Mouse (Mus musculus) frontal cortex, postnatal 36 days (tissue): Measurements from ENCODE around the gene Fsip1.
"Not testable (repeated sequence)": the region's sequence is repeated elsewhere in the genome, so short reads cannot be mapped to it uniquely, and the experiment has no call there.

Source experiments
- DNase-seq, 2 experiments: peaks; one replicate each; pipeline ENCODE4 v3.0.0; 2022; ENCODE audit warnings: low spot score in 2 of 2

Gene Fsip1

DNA sequence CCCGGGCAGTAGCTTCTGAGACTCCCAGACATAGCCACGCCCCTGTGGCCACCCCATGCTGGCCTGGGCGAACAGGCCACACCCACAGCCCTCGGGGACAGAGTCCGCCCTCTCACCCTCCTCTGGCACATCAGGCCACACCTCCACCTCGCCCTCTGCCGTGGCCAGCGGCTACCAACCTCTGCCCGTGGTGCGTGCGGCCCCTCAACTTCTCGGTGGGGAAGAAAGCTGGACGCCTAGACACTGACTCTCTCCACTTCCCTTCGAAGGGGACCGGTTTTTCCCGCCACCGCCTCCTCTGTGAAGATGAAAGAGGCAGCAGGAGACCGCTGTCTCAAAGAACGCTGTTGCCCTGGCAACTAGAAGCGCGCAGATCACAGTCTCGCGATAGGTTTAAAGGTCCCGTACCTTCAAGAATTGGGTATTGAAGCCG, at the start of gene Fsip1:
Gene Fsip1 (minus strand): TSS at position 346 of the 433 bp plus-strand sequence.
- DNase-seq, result peak; percentile 31 to 75

DNA sequence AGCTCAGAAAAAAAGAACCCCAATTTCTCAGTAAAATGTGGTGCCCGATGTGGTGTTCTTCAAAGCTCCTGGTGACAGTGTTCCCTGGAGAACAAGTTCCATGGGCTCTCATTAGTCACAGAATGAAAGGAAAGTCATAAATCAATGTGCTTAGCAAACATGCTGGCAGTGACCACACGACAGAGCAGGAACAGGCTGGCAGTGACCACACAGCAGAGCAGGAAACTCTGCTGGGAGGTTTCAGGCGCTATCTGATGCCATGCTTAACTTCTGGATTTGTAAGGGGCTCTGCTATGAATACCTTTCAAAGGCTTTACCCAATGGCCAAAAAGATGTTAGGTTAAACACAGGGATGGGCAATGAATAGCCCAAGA, 49.7 kb upstream of the Fsip1 start:
- no peak for DNase-seq

DNA sequence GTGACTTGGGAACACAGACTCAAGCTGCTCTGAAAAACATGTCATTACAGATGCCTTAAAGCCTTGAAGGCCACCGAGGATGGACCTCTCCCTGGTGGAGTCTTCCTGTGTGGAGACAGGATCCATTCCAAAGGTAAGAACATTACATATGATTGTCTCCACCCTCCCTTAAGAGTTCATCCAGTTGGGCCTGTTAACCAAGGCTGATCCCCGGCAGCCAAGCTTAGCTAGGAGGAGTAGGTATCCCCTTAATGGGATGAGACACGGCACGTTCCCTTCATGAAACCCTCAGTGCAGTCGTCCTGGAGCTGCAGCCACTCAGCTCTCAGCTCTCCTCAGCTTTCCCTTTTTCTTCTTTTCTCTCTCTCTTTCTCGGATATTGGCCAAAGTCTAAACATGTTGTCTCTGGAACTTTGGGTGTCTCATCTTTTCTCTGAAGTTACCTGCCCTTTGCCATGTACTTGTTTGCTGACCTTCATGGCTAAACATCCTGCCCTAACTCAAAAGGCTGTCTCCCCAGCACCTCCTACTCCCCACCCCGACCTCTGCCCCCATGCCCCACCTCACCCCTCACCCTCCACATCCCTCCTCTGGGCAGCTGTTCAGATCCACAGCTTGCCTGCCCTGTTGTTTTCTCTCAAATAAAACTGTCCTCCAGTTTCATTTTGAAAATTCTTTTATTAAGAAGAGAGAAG, 49.2 kb upstream of the Fsip1 start:
- DNase-seq, result no peak

DNA sequence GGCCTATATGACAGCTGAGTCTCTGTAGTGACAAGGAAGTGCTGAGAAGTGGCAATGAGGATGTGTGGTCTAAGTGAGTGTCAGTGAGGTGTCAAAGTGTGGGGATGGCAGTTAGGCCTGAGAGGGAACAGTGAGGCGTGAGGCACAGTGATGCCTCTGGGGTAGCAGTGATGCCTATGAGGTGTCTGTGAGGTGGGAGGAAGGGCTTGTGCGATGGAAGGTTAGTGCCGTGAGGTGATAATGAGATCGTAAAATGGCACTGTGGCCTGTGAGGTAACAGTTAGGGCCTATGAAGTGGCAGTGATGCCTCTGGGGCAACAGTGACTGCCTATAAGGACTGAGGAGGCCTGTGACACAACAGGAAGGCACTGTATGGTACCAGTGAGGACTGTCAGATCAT, 46.7 kb upstream of the Fsip1 start:
- DNase-seq, result no peak

- DNase-seq, result no peak
Observed at GRCm38 (mm10) chr2:118301656-118302055, 44.9 kb upstream of the Fsip1 start.

GRCm38 (mm10) chr2:118301041-118301545, 44.3 kb upstream of the Fsip1 start:
- DNase-seq, result no peak

DNA sequence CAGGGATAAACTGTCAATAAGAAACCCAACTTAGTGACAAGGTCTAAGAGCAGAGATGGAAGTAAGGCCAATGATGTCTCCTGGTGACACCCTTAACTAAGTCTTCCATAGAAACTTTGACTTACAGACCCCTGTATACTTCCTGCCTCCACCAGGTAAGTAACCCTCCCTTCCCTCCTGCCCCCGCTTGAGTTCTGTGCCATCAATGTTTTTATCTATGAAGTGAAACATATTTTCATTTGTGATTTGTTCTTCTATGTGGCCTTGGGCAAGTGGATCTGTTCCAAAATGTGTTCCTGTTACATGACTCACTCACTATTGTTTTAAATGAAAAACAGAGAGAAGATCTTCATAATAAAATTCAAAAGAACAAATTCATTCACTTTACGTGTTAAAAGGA, 43.2 kb upstream of the Fsip1 start:
- DNase-seq, result no peak

- DNase-seq, result no peak
Observed at GRCm38 (mm10) chr2:118298601-118299000, 41.8 kb upstream of the Fsip1 start.

- no peak for DNase-seq
Observed at GRCm38 (mm10) chr2:118297966-118298365, 41.2 kb upstream of the Fsip1 start.

- DNase-seq, result peak in 1 of 2 experiments; percentile 14
Observed at GRCm38 (mm10) chr2:118295505-118295904, 38.7 kb upstream of the Fsip1 start.

DNA sequence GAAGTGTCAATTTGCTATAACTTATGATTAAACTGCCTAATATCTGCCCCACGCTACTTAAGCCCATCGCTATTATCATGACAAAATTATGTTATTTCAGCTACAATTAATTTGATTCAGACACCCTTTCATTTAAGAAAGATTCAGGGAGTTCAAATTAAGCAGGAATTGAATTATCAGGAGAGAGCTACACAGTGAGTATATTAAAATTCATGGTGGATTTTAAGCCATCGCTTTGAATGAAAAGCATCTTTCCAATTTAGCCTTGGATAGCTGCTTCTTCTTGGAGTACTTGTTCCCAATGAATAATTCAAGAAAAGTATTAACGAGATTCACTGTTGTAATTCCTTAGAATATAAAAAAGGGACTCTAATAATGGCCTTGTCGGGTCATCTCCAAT, 36.8 kb upstream of the Fsip1 start:
- DNase-seq, result no peak

- not testable (repeated sequence) for DNase-seq
Observed at GRCm38 (mm10) chr2:118289066-118289460, 32.3 kb upstream of the Fsip1 start.

GRCm38 (mm10) chr2:118288326-118289065, 31.7 kb upstream of the Fsip1 start:
- DNase-seq, result no peak

GRCm38 (mm10) chr2:118287678-118288077, 30.9 kb upstream of the Fsip1 start:
- no peak for DNase-seq

- DNase-seq, result no peak
Observed at GRCm38 (mm10) chr2:118282467-118282866, 25.7 kb upstream of the Fsip1 start.

GRCm38 (mm10) chr2:118278249-118278648, 21.5 kb upstream of the Fsip1 start:
- DNase-seq, result no peak

DNA sequence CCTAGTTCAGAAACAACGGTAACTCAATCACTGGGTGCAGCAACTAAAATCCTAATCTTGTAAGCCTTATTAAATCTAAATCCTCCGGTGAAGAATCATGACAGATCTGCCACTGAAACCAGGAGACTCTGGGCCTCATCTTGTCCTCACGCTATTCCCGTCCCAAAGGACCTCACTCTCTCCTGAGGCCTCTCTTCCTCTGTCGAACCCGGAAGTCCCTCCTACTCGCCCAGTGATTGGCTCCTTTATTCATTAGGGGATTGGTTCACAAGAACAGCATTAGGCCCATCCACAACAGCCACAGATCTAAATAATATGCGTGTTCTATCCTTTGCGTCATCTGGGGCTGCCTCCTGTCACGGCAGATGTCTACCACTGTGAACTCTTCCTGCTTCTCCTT, 14.8 kb upstream of the Fsip1 start:
- no peak for DNase-seq

DNA sequence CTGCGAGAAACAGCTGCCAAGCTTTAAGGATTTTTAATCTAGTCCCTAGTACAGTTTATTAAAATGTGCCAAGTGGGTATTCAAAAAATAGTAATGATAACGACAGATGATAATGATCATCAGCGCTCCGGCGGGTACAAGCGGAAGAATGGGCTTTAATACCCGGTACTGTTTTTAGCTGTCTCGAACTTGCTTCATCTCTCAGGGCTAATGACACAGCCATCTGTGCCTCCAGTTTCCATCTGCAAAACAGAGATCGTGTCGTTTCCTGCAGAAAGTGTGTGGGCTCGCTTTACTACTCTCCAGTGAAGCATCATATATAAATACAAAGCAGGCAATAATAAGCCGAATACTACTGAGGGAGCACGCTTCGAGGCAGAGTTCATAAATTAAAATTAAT, 13.4 kb upstream of the Fsip1 start:
- peak; percentile 28 to 41 for DNase-seq

- no peak for DNase-seq
Observed at GRCm38 (mm10) chr2:118263914-118264201, 7.1 kb upstream of the Fsip1 start.

- peak; percentile 53 to 68 for DNase-seq
Observed at GRCm38 (mm10) chr2:118263151-118263913, 6.6 kb upstream of the Fsip1 start.

- DNase-seq, result peak; percentile 66 to 85
Observed at GRCm38 (mm10) chr2:118262673-118263072, 5.9 kb upstream of the Fsip1 start.

DNA sequence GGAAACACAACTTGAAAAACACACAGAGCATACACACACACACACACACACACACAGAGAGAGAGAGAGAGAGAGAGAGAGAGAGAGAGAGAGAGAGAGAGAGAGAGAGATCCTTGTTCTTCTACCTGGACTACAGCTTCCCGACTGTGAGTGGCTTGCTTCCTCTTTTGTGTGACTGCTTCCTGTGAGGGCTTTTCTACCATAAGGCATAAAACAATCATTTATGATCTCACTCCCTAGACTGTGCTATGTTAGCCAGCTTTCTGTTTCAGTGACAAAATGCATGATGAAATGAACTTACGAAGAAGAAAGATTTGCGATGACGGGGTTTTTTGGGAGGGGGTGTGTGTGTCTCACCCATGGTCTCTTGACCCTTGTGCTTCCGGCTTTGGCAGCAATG, 3.0 kb upstream of the Fsip1 start:
- no peak for DNase-seq

DNA sequence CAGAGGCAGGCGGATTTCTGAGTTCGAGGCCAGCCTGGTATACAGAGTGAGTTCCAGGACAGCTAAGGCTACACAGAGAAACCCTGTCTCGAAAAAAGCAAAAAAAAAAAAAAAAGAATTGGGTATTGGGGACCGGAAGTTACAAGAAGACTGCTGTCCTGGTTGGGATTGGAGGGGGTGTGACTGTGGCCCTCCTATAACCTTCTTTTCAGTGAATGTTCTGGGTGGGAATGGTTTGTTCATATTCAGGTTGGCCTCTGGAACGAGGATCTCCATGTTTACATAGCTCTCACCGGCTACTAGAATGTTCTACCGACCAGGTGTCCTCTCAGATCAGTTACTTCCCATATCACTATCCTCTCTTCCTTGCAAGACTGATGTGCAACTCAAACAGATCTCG, 328 bp upstream of the Fsip1 start:
- DNase-seq, result no peak
